Mouse (Mus musculus) bone marrow macrophage, adult 2 months (primary cell): ENCODE measurements around the gene Casp8. TPM values are rescaled to one million over a fixed set of nuclear protein-coding genes. Genes with fewer than 3 reads are reported as not detected.

Experiments used
- H3K27ac ChIP-seq: 2 replicates; pipeline ENCODE4 v1.5.1; 2012; ENCODE audit warnings: low read depth, low read length; ENCODE audit not compliant: insufficient read depth
- H3K4me1 ChIP-seq: 2 replicates; pipeline ENCODE4 v1.6.1; 2012; ENCODE audit warnings: low read length; ENCODE audit not compliant: control insufficient read depth, insufficient read depth
- H3K4me3 ChIP-seq: 2 replicates; pipeline ENCODE4 v1.5.1; 2012; ENCODE audit warnings: mild to moderate bottlenecking, low read length, moderate library complexity; ENCODE audit not compliant: insufficient read depth
- CTCF ChIP-seq: IDR thresholded peaks from 2 replicates; pipeline ENCODE4 v1.5.1; 2012; ENCODE audit warnings: low read depth, mild to moderate bottlenecking, low read length, moderate library complexity
- POLR2A ChIP-seq: IDR thresholded peaks from 2 replicates; pipeline ENCODE4 v1.6.1; 2012; ENCODE audit warnings: mild to moderate bottlenecking, low read depth, low read length, borderline replicate concordance
- polyA plus RNA-seq: library from polyadenylated mRNA; stranded (reverse); fragments of >200 nt; gene quantifications from 2 replicates; pipeline ENCODE4 v1.2.4, GENCODE M21; 2012; ENCODE audit not compliant: missing spikeins, insufficient read depth, insufficient read length

Gene Casp8
- polyA plus RNA-seq, 1 experiment, result 98.2 TPM

- H3K27ac ChIP-seq, result peak overlapping the region; percentile 58
- TF ChIP-seq CTCF, result peak; percentile 39; the same call in 1 of the 2 replicates
- no peak for TF ChIP-seq POLR2A
- peaks cover 18% of the 10 kb centered on the region for H3K4me1 ChIP-seq
- H3K4me3 ChIP-seq, result no peak overlapping the region
These were observed 25.0 kb upstream of the Casp8 start for GRCm38 (mm10) chr1:58770111-58770720.

- H3K27ac ChIP-seq, result no peak overlapping the region
These were observed 23.1 kb upstream of the Casp8 start for GRCm38 (mm10) chr1:58772084-58772483.

GRCm38 (mm10) chr1:58773280-58773679 lies 21.9 kb upstream of the Casp8 start:
- TF ChIP-seq CTCF (no peak), POLR2A (no peak)
- peak overlapping the region; percentile 95 for H3K27ac ChIP-seq
- H3K4me3 ChIP-seq, result no peak overlapping the region

More at GRCm38 (mm10) chr1:58772084-58772483, 23.1 kb upstream of the Casp8 start:
- peaks cover 21% of the 10 kb centered on the region for H3K4me1 ChIP-seq
- no peak for TF ChIP-seq POLR2A
- TF ChIP-seq CTCF, result no peak
- H3K4me3 ChIP-seq, result no peak overlapping the region

GRCm38 (mm10) chr1:58773905-58774304 lies 21.3 kb upstream of the Casp8 start:
- TF ChIP-seq POLR2A (no peak), CTCF (no peak)
- peaks cover 21% of the 10 kb centered on the region for H3K4me1 ChIP-seq
- H3K27ac ChIP-seq, result peak overlapping the region; percentile 95
- H3K4me3 ChIP-seq, result no peak overlapping the region

More at GRCm38 (mm10) chr1:58773280-58773679, 21.9 kb upstream of the Casp8 start:
- peaks cover 21% of the 10 kb centered on the region for H3K4me1 ChIP-seq

GRCm38 (mm10) chr1:58775361-58775760 lies 19.8 kb upstream of the Casp8 start:
- Histone ChIP-seq H3K4me3 (no peak overlapping the region), H3K27ac (no peak overlapping the region), H3K4me1 (peaks cover 20% of the 10 kb centered on the region)
- no peak for TF ChIP-seq POLR2A
- TF ChIP-seq CTCF, result no peak

- TF ChIP-seq POLR2A (no peak), CTCF (no peak)
- Histone ChIP-seq H3K27ac (no peak overlapping the region), H3K4me3 (no peak overlapping the region), H3K4me1 (peaks cover 18% of the 10 kb centered on the region)
These were observed 17.6 kb upstream of the Casp8 start for GRCm38 (mm10) chr1:58777583-58777982.

- no peak for TF ChIP-seq CTCF
- TF ChIP-seq POLR2A, result no peak
- Histone ChIP-seq H3K4me1 (peaks cover 16% of the 10 kb centered on the region), H3K27ac (no peak overlapping the region), H3K4me3 (no peak overlapping the region)
These were observed 16.9 kb upstream of the Casp8 start for GRCm38 (mm10) chr1:58778226-58778625.

- TF ChIP-seq POLR2A (no peak), CTCF (no peak)
These were observed 8.9 kb upstream of the Casp8 start for GRCm38 (mm10) chr1:58786276-58786675.

GRCm38 (mm10) chr1:58788410-58788809 lies 6.8 kb upstream of the Casp8 start:
- TF ChIP-seq POLR2A (no peak), CTCF (no peak)
- H3K4me3 ChIP-seq, result no peak overlapping the region
- H3K27ac ChIP-seq, result no peak overlapping the region
- H3K4me1 ChIP-seq, result no peaks in the 10 kb centered on the region

More at GRCm38 (mm10) chr1:58786276-58786675, 8.9 kb upstream of the Casp8 start:
- Histone ChIP-seq H3K27ac (no peak overlapping the region), H3K4me3 (no peak overlapping the region), H3K4me1 (no peaks in the 10 kb centered on the region)

GRCm38 (mm10) chr1:58794705-58795104 lies 469 bp upstream of the Casp8 start:
- H3K27ac ChIP-seq, result peak overlapping the region; percentile 90
- TF ChIP-seq POLR2A (no peak), CTCF (no peak)
- peak overlapping the region; percentile 85 for H3K4me3 ChIP-seq
- H3K4me1 ChIP-seq, result peaks cover 9% of the 10 kb centered on the region

- H3K4me1 ChIP-seq, result peaks cover 9% of the 10 kb centered on the region
- no peak for TF ChIP-seq POLR2A
- no peak for TF ChIP-seq CTCF
- H3K4me3 ChIP-seq, result peak overlapping the region; percentile 85
- peak overlapping the region; percentile 90 for H3K27ac ChIP-seq
These were observed 837 bp downstream of the Casp8 start for GRCm38 (mm10) chr1:58796059-58796363.
